Mouse (Mus musculus) liver, postnatal 0 days (tissue): ENCODE measurements around the gene Klk7. TPM values are rescaled to one million over a fixed set of nuclear protein-coding genes. Genes with fewer than 3 reads are reported as not detected.

ENCODE experiments used
- ATAC-seq: fragments of 200-750 bp; cut with Nextera tagmentation; 2 replicates; pipeline ENCODE4 v1.8.0; 2017; ENCODE audit warnings: mild to moderate bottlenecking, moderate library complexity
- DNase-seq: peaks from one replicate; pipeline ENCODE4 v3.0.0-alpha.2; 2016
- H3K27ac ChIP-seq: fragments of 300-500 bp; sonication (generic); 2 replicates; pipeline ENCODE4 v1.5.1; 2014; ENCODE audit warnings: antibody characterized with exemption, moderate library complexity, mild to moderate bottlenecking, low read depth
- H3K27me3 ChIP-seq: fragments of 300-500 bp; sonication (generic); 2 replicates; pipeline ENCODE4 v1.6.1; 2014; ENCODE audit warnings: low read length, control low read depth, mixed read lengths; ENCODE audit not compliant: insufficient read depth
- H3K36me3 ChIP-seq: fragments of 300-500 bp; sonication (generic); replicated peaks from 2 replicates; pipeline ENCODE4 v1.6.1; 2014; ENCODE audit warnings: mild to moderate bottlenecking, control low read depth, low read length, moderate library complexity, mixed read lengths; ENCODE audit not compliant: insufficient read depth
- H3K4me1 ChIP-seq: fragments of 300-500 bp; sonication (generic); 2 replicates; pipeline ENCODE4 v1.6.1; 2014; ENCODE audit warnings: antibody characterized with exemption, mild to moderate bottlenecking, control low read depth; ENCODE audit not compliant: insufficient read depth
- H3K4me2 ChIP-seq: fragments of 300-500 bp; sonication (generic); 2 replicates; pipeline ENCODE4 v1.6.1; 2014; ENCODE audit warnings: low read depth, mild to moderate bottlenecking, low read length, moderate library complexity, mixed read lengths
- H3K4me3 ChIP-seq: fragments of 300-500 bp; sonication (generic); 2 replicates; pipeline ENCODE4 v1.5.1; 2014; ENCODE audit warnings: low read depth, low read length
- H3K9ac ChIP-seq: fragments of 300-500 bp; sonication (generic); replicated peaks from 2 replicates; pipeline ENCODE4 v1.6.1; 2014; ENCODE audit warnings: mild to moderate bottlenecking, moderate library complexity
- H3K9me3 ChIP-seq: fragments of 300-500 bp; sonication (generic); 2 replicates; pipeline ENCODE4 v1.6.1; 2016; ENCODE audit warnings: mild to moderate bottlenecking, control low read depth, low read length, mixed read lengths
- CTCF ChIP-seq: sonication (generic); IDR thresholded peaks from 2 replicates; pipeline ENCODE4 v1.5.1; 2016; ENCODE audit warnings: antibody characterized with exemption, low read depth
- EP300 ChIP-seq: IDR thresholded peaks from 2 replicates; pipeline ENCODE4 v1.6.1; 2016; ENCODE audit warnings: antibody characterized with exemption, low read depth, mild to moderate bottlenecking
- WGBS: fragments of 180-500 bp; shearing (Covaris S2); extraction: QIAGEN DNeasy Blood & Tissue Kit; methylation state at CpG from one replicate; pipeline ENCODE4 v1.1.7; 2014; ENCODE audit not compliant: insufficient replicate concordance; 5-methylcytosine and 5-hydroxymethylcytosine counted together
- polyA plus RNA-seq: library from polyadenylated mRNA; unstranded; fragments of >200 nt; fragmentation: Nextera tagmentation; extraction: Ambion mirVana; gene quantifications from 2 replicates; pipeline ENCODE4 v1.2.1, GENCODE M21; 2015

The Klk7 gene
- polyA plus RNA-seq, 1 experiment from 2014 or later: not detected

DNA sequence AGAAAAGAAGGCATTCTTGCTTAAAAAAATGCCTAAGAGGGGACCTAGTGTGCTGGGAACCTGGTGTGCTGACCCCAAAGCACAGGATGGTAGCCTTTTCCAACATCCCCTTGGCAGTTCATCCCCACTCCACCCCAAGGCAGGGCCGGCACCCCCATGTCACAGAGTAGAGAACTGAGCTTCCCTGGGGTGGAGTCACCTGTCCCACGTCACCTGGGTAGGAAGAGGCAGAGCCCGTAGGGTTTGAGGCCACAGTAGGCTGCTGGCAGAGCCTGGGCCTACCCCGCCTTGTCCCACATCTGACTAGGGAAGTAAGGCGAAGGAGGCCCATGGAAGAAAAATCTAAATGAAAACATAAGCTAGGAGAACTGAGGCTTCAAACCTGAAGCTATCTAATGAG is 36.7 kb upstream of the Klk7 start, which contains the start of gene Klk11:
Gene Klk11, plus strand, starts transcription at position 241 of the 400 bp plus-strand sequence.
- no peaks in the 10 kb centered on the region for H3K4me1 ChIP-seq
- WGBS: 83% methylated on average over 5 of the region's 5 CpGs
- no peaks in the 10 kb centered on the region for H3K36me3 ChIP-seq
- H3K27me3 ChIP-seq: no peaks in the 10 kb centered on the region
- no peak within 1 kb of the TSS for H3K4me2 ChIP-seq
- DNase-seq (no peak), ATAC-seq (no peak)
- no peak within 1 kb of the TSS for H3K4me3 ChIP-seq
- no peaks in the 10 kb centered on the region for H3K9me3 ChIP-seq
- H3K27ac ChIP-seq: no peak within 1 kb of the TSS
- TF ChIP-seq EP300: no peak
- no peak within 1 kb of the TSS for H3K9ac ChIP-seq

DNA sequence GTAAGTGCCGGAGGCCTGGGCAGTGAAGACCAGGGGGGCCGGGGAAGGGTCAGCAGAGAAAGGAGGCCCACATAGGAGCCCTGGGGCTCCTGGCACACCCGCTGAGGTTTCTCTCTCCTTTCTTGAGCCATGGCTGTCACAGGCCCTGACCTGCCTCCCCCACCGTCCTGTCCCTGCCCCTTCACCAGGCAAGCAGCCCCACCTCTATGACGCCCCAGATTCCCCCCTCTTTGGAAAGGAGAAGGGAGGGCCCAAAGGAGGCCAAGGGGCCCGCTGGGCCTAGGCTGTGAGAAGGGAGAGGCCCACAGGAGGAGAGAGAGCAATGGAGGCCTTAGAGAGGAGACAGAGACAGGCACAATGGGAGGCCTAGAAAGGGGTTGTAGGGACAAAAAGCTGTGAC is 36.3 kb upstream of the Klk7 start:
- Histone ChIP-seq H3K9me3 (no peaks in the 10 kb centered on the region), H3K4me2 (no peak overlapping the region), H3K4me1 (no peaks in the 10 kb centered on the region), H3K9ac (no peak overlapping the region), H3K27me3 (no peaks in the 10 kb centered on the region), H3K27ac (no peak overlapping the region), H3K4me3 (no peak overlapping the region), H3K36me3 (no peaks in the 10 kb centered on the region)
- ATAC-seq (no peak), DNase-seq (no peak)
- TF ChIP-seq EP300 (no peak), CTCF (no peak)
- WGBS: 59% methylated on average over 6 of the region's 6 CpGs

DNA sequence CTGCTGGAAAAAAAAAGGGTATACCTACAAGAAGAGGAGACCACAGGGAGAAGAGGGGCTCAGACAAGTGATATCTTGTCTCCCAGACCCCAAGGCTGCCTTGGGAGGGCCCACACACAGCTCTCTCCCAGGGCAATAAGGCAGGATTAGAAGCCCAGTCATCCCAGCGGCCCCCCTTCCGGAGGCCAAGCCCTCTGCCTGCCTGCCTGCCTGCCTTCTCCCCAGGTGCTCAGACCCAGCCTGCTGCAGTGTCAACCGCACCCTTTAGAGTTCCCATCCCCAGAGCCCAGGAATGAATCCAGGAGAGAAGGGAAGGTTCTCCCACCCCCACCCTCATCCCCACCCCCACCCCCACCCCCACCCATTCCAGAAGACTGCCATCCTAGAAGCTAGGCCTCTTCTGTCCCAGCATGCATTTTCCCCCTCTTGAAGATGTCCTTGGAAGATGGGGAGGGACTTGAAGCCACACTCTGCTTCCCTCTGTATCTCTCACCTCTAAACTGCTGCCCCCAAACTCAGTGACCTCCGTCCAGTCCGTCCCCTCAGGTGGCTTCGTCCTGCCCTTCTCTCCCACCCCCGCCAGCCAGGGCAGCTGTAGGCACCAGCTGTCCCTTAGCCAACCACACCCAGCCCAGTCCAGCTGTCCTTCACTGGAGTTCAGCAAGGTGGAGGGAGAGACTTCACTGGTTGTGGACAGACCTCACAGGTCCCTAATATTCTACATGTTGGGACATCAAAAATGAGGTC is 35.6 kb upstream of the Klk7 start:
- H3K27me3 ChIP-seq: no peaks in the 10 kb centered on the region

DNA sequence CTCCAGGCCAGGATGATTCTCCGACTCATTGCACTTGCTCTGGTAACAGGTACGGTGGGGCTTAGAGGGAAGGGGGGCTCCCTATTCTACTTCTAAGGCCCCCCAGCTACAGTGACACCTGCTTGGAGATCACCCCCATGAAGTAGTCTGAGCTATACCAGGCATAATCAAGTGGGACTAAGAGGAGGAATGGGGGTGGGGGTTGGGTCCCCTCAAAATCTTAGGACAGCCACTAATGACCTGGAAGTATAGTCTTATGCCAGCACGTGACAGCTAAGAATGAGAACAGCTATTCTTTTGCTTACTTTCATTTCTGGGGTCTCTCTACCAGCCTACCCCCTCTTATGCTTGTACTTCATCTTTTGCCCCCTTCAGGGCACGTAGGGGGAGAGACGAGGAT is 34.6 kb upstream of the Klk7 start:
- Histone ChIP-seq H3K27me3 (no peaks in the 10 kb centered on the region), H3K9ac (no peak overlapping the region), H3K4me3 (no peak overlapping the region), H3K4me1 (no peaks in the 10 kb centered on the region), H3K9me3 (no peaks in the 10 kb centered on the region), H3K27ac (no peak overlapping the region), H3K4me2 (no peak overlapping the region), H3K36me3 (no peaks in the 10 kb centered on the region)
- WGBS: 67% methylated on average over 5 of the region's 5 CpGs
- no peak for TF ChIP-seq CTCF
- TF ChIP-seq EP300: no peak
- DNase-seq (no peak), ATAC-seq (no peak)

More for the DNA sequence above, 35.6 kb upstream of the Klk7 start:
- ATAC-seq (no peak), DNase-seq (no peak)
- Histone ChIP-seq H3K4me2 (no peak overlapping the region), H3K4me3 (no peak overlapping the region), H3K4me1 (no peaks in the 10 kb centered on the region), H3K36me3 (no peaks in the 10 kb centered on the region), H3K9me3 (no peaks in the 10 kb centered on the region), H3K27ac (no peak overlapping the region), H3K9ac (no peak overlapping the region)
- TF ChIP-seq CTCF (no peak), EP300 (no peak)
- 72% methylated on average over 7 of the region's 7 CpGs for WGBS

DNA sequence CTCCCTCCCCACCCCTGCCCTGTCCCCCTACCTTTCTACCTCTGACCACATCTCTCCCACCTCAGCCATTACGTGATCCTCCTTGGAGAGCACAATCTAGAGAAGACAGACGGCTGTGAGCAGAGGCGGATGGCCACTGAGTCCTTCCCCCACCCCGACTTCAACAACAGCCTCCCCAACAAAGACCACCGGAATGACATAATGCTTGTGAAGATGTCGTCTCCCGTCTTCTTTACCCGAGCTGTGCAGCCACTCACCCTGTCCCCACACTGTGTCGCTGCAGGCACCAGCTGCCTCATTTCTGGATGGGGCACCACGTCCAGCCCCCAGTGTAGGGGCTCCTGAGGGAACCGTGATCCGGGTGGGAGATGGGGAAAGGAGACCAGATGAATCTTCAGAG is 33.7 kb upstream of the Klk7 start:
- ATAC-seq: no peak
- Histone ChIP-seq H3K4me2 (no peak overlapping the region), H3K4me3 (no peak overlapping the region), H3K27ac (no peak overlapping the region), H3K4me1 (no peaks in the 10 kb centered on the region), H3K36me3 (no peaks in the 10 kb centered on the region), H3K9me3 (no peaks in the 10 kb centered on the region), H3K27me3 (no peaks in the 10 kb centered on the region), H3K9ac (no peak overlapping the region)
- no peak for DNase-seq
- TF ChIP-seq CTCF (no peak), EP300 (no peak)
- 80% methylated on average over 12 of the region's 12 CpGs for WGBS

DNA sequence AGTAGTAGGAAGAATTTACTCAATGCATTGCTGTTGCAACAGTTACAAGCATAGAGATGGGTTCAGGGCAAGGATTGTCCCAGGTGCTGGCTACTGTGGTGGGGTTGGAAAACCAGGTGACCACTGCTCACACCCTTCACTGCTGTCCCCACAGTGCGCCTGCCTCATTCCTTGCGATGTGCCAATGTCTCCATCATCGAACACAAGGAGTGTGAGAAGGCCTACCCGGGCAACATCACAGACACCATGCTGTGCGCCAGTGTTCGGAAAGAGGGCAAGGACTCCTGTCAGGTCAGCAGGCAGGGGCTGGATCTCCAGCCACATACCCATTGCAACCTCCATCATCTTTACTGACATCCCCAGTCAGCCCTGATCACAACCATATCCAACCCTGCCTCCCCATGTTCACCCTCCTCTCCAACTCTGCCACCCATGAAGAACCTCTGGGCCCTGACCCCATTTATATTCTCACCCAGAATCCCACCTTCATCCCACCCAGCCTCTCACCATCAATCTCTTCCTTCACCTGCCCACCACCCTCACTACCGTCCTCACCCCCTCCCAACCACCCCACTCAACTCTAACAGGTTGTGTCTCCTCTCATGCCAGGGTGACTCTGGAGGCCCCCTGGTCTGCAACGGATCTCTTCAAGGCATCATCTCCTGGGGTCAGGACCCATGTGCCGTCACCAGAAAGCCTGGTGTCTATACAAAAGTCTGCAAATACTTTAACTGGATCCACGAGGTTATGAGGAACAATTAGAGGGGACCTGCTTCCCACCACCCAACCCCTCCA is 32.7 kb upstream of the Klk7 start:
- WGBS: 81% methylated on average over 10 of the region's 10 CpGs
- Histone ChIP-seq H3K4me2 (no peak overlapping the region), H3K4me3 (no peak overlapping the region), H3K27ac (no peak overlapping the region), H3K9ac (no peak overlapping the region), H3K27me3 (peaks cover 4% of the 10 kb centered on the region; the same call in 1 of the 2 replicates), H3K36me3 (no peaks in the 10 kb centered on the region), H3K4me1 (no peaks in the 10 kb centered on the region), H3K9me3 (no peaks in the 10 kb centered on the region)
- no peak for ATAC-seq
- no peak for DNase-seq
- no peak for TF ChIP-seq EP300
